In genomic region chr8:26961251-26962063, GRCm38 (mm10) we compare ENCODE assay signal across 8 mouse cellular contexts. TPM values are rescaled to one million over a fixed set of nuclear protein-coding genes. Genes with fewer than 3 reads are reported as not detected.
DNase-seq lines count a peak whose midpoint lies in the region; ATAC-seq and TF ChIP-seq lines count a peak whose summit lies in the region.

No protein-coding gene starts in this region.

- H3K27ac ChIP-seq in heart, embryonic 14.5 days (replicated peaks in 1 of 2; ENCODE audit: control insufficient read depth in 1 of 2, insufficient read depth in 1 of 2, low read depth in 2 of 2, low read length in 2 of 2) = peak overlapping the region in 1 of 2 experiments; percentile 20; a peak in 2 of 4 replicates
- H3K27ac ChIP-seq in embryonic facial prominence, embryonic 15.5 days (replicated peaks) = peak overlapping the region; percentile 34; the same call in 1 of the 2 replicates
- no peak overlapping the region for H3K27ac ChIP-seq in intestine, postnatal 0 days (ENCODE audit: low read depth, low read length)
- H3K27ac ChIP-seq in neural tube, embryonic 11.5 days (ENCODE audit: low read depth, low read length) = peak overlapping the region; percentile 55; the same call in 1 of the 2 replicates
- no peak overlapping the region for H3K27ac ChIP-seq in cerebellum, adult 2 months (ENCODE audit: insufficient read depth, low read length)

- H3K27me3 ChIP-seq in heart, embryonic 14.5 days (ENCODE audit: control insufficient read depth, insufficient read depth, low read length) = no peaks in the 10 kb centered on the region
- no peaks in the 10 kb centered on the region for H3K27me3 ChIP-seq in embryonic facial prominence, embryonic 15.5 days
- H3K27me3 ChIP-seq in intestine, postnatal 0 days (replicated peaks; ENCODE audit: control insufficient read depth, insufficient read depth, low read length) = no peaks in the 10 kb centered on the region
- peaks cover 25% of the 10 kb centered on the region for H3K27me3 ChIP-seq in neural tube, embryonic 11.5 days (ENCODE audit: control insufficient read depth, insufficient read depth, low read length)
- H3K27me3 ChIP-seq in cerebellum, adult 2 months (ENCODE audit: control insufficient read depth, insufficient read depth, low read length) = no peaks in the 10 kb centered on the region

- no peak for TF ChIP-seq POLR2A in cerebellum, adult 2 months (IDR thresholded peaks at IDR 0.05; ENCODE audit: borderline replicate concordance, insufficient read depth, low read length)

- ATAC-seq in heart, embryonic 14.5 days (ENCODE audit: insufficient number of reproducible peaks, insufficient read depth, low FRiP score, low read depth) = no peak
- peak; percentile 74 for ATAC-seq in embryonic facial prominence, embryonic 15.5 days (ENCODE audit: insufficient number of reproducible peaks, low FRiP score, low TSS enrichment, low read depth)
- peak; percentile 44 for ATAC-seq in intestine, postnatal 0 days
- peak; percentile 89 for ATAC-seq in neural tube, embryonic 11.5 days (ENCODE audit: insufficient read depth, low FRiP score, low TSS enrichment)

- H3K9ac ChIP-seq in heart, embryonic 14.5 days (ENCODE audit: low read length) = no peak overlapping the region
- H3K9ac ChIP-seq in embryonic facial prominence, embryonic 15.5 days = no peak overlapping the region
- H3K9ac ChIP-seq in intestine, postnatal 0 days (ENCODE audit: low read depth, low read length) = no peak overlapping the region
- no peak overlapping the region for H3K9ac ChIP-seq in neural tube, embryonic 11.5 days (ENCODE audit: low read length)

- no peak overlapping the region for H3K4me3 ChIP-seq in heart, embryonic 14.5 days (ENCODE audit: control insufficient read depth in 1 of 2, insufficient read depth in 1 of 2, low read depth in 1 of 2, low read length in 2 of 2)
- no peak overlapping the region for H3K4me3 ChIP-seq in embryonic facial prominence, embryonic 15.5 days (replicated peaks)
- no peak overlapping the region for H3K4me3 ChIP-seq in intestine, postnatal 0 days (ENCODE audit: low read depth, low read length)
- H3K4me3 ChIP-seq in neural tube, embryonic 11.5 days (ENCODE audit: low read depth, low read length) = no peak overlapping the region
- no peak overlapping the region for H3K4me3 ChIP-seq in cerebellum, adult 2 months (replicated peaks; ENCODE audit: insufficient read depth, low read depth, low read length)

- H3K4me2 ChIP-seq in heart, embryonic 14.5 days (ENCODE audit: low read length) = peak overlapping the region; percentile 36
- H3K4me2 ChIP-seq in embryonic facial prominence, embryonic 15.5 days (replicated peaks) = no peak overlapping the region
- peak overlapping the region; percentile 27; the same call in 1 of the 2 replicates for H3K4me2 ChIP-seq in intestine, postnatal 0 days (replicated peaks; ENCODE audit: low read depth)
- H3K4me2 ChIP-seq in neural tube, embryonic 11.5 days (ENCODE audit: low read depth) = peak overlapping the region; percentile 21; the same call in 1 of the 2 replicates

- no peak for DNase-seq in heart, adult 8-10 months (ENCODE audit: low spot score)
- DNase-seq in adrenal gland, adult (ENCODE audit: inconsistent age in 2 of 2, low spot score in 1 of 2) = peak; percentile 92 to 95
- DNase-seq in neural tube, embryonic 11.5 days (ENCODE audit: low spot score) = peak; percentile 86
- no peak for DNase-seq in cerebellum, adult 2 months
- DNase-seq in T-cell, adult 2 months (ENCODE audit: low spot score) = no peak

- H3K4me1 ChIP-seq in heart, embryonic 14.5 days (ENCODE audit: control insufficient read depth in 2 of 2, insufficient read depth in 2 of 2, low read length in 2 of 2) = peaks cover 20 to 29% of the 10 kb centered on the region in 2 experiments
- peaks cover 10% of the 10 kb centered on the region for H3K4me1 ChIP-seq in embryonic facial prominence, embryonic 15.5 days
- peaks cover 6% of the 10 kb centered on the region for H3K4me1 ChIP-seq in intestine, postnatal 0 days (replicated peaks; ENCODE audit: control insufficient read depth, insufficient read depth, low read length)
- peaks cover 12% of the 10 kb centered on the region for H3K4me1 ChIP-seq in neural tube, embryonic 11.5 days (ENCODE audit: control insufficient read depth, insufficient read depth, low read length)
- no peaks in the 10 kb centered on the region for H3K4me1 ChIP-seq in cerebellum, adult 2 months (ENCODE audit: control insufficient read depth, insufficient read depth, low read length)

- no peak for TF ChIP-seq CTCF in intestine, postnatal 0 days (IDR thresholded peaks at IDR 0.05; ENCODE audit: low read depth)
- TF ChIP-seq CTCF in cerebellum, adult 2 months (IDR thresholded peaks at IDR 0.05; ENCODE audit: borderline replicate concordance, insufficient read depth, low read depth, low read length) = no peak

- H3K9me3 ChIP-seq in heart, embryonic 14.5 days (ENCODE audit: control insufficient read depth, low read length) = 0 out of 2 replicates have a peak, but pooled peaks cover 3% of the 10 kb centered on the region
- H3K9me3 ChIP-seq in embryonic facial prominence, embryonic 15.5 days (replicated peaks) = no peaks in the 10 kb centered on the region
- H3K9me3 ChIP-seq in intestine, postnatal 0 days (ENCODE audit: control insufficient read depth) = no peaks in the 10 kb centered on the region
- no peaks in the 10 kb centered on the region for H3K9me3 ChIP-seq in neural tube, embryonic 11.5 days (ENCODE audit: control insufficient read depth, low read length)

- WGBS in heart, embryonic 14.5 days = 26% methylated on average over 15 of the region's 15 CpGs
- 22% methylated on average over 15 of the region's 15 CpGs for WGBS in embryonic facial prominence, embryonic 15.5 days
- 20% methylated on average over 15 of the region's 15 CpGs for WGBS in intestine, postnatal 0 days
- WGBS in neural tube, embryonic 11.5 days = 3% methylated on average over 15 of the region's 15 CpGs
- WGBS in cerebellum, adult 2 months = 41% methylated on average over 15 of the region's 15 CpGs

- no peaks in the 10 kb centered on the region for H3K36me3 ChIP-seq in heart, embryonic 14.5 days (ENCODE audit: control insufficient read depth, insufficient read depth, low read length)
- H3K36me3 ChIP-seq in embryonic facial prominence, embryonic 15.5 days = no peaks in the 10 kb centered on the region
- no peaks in the 10 kb centered on the region for H3K36me3 ChIP-seq in intestine, postnatal 0 days (ENCODE audit: control insufficient read depth, insufficient read depth)
- no peaks in the 10 kb centered on the region for H3K36me3 ChIP-seq in neural tube, embryonic 11.5 days (ENCODE audit: control insufficient read depth, insufficient read depth, low read length)

RNA-seq across cellular contexts. Expression of gene Zfp703, which starts 15.7 kb away (rescaled TPM):
- 5.9 and 6.8 TPM in 2 replicates for polyA plus RNA-seq in heart, embryonic 14.5 days (2014; fragmentation: Nextera tagmentation; extraction: Ambion mirVana)
- 10 to 100 TPM; 12.2 to 16.5 (median 14.2) TPM for total RNA-seq in heart, adult 8-10 months (2022)
- polyA plus RNA-seq in embryonic facial prominence, embryonic 15.5 days (2015; fragmentation: Nextera tagmentation; extraction: Ambion mirVana) = 27.0 and 27.6 TPM in 2 replicates
- polyA plus RNA-seq in intestine, postnatal 0 days (2015; fragmentation: Nextera tagmentation; extraction: Ambion mirVana) = 13.1 and 14.0 TPM in 2 replicates
- polyA plus RNA-seq in neural tube, embryonic 11.5 days (2014; fragmentation: Nextera tagmentation; extraction: Ambion mirVana) = 29.1 and 29.9 TPM in 2 replicates
- polyA plus RNA-seq in cerebellum, adult 2 months (2012; rRNA removed) = 28.6 and 32.7 TPM in 2 replicates

Comparison
In these comparisons a context has a peak if more than half of its experiments do, and no peak if none do; other contexts are left out.
1. H3K27ac ChIP-seq: peak in embryonic facial prominence, embryonic 15.5 days (single experiment) and neural tube, embryonic 11.5 days (single experiment); none in intestine, postnatal 0 days (single experiment) and cerebellum, adult 2 months (single experiment).
2. DNase-seq: peak in adrenal gland, adult (2 of 2) and neural tube, embryonic 11.5 days (single experiment); none in heart, adult 8-10 months (single experiment), cerebellum, adult 2 months (0 of 2) and T-cell, adult 2 months (single experiment).